Comparison of ENCODE assay signal across 15 mouse cellular contexts in the genomic region with DNA sequence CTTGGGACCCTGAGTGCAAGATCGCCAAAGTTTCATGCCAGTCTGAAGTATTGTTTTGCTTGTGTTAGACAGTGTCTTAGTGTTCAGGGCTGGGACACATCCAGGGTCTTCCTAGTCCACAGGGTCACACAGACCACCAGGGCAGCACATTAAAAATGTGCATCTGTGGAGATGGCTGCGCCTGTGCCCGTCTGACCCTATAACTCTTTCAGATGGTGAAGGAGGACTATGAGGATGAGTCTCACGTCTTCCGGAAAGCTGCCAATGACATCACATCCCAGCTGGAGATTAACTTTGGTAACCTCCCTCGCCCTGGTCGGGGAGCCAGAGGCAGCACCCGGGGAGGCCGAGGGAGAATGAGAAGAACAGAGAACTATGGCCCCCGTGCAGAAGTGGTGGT.
"Had no signal": no experiment of that assay in that cellular context is flagged by ENCODE, and none has a peak within 500 bp of the region (broad histone marks: within the 10 kb centered on the region; RNA-seq: fewer than 3 reads in every experiment).

No protein-coding gene starts in this region.

- H3K27me3 ChIP-seq: neural tube, embryonic 15.5 days; stomach, embryonic 15.5 days had no signal

- H3K27ac ChIP-seq: neural tube, embryonic 15.5 days; stomach, embryonic 15.5 days; stomach, postnatal 0 days had no signal

- H3K4me3 ChIP-seq: neural tube, embryonic 15.5 days; stomach, embryonic 15.5 days had no signal

- H3K4me2 ChIP-seq: neural tube, embryonic 15.5 days; stomach, embryonic 15.5 days had no signal

- H3K9ac ChIP-seq: neural tube, embryonic 15.5 days; stomach, embryonic 15.5 days had no signal

- H3K9me3 ChIP-seq: neural tube, embryonic 15.5 days; stomach, embryonic 15.5 days had no signal

- H3K4me1 ChIP-seq: neural tube, embryonic 15.5 days; stomach, embryonic 15.5 days had no signal

- DNase-seq: retina, postnatal 1 day; right cerebral cortex, adult 18-20 months; right cerebral cortex, postnatal 14 days; right cerebral cortex, postnatal 25 days; right cerebral cortex, postnatal 4 days; spleen, adult 18-20 months; thymus, adult 18-20 months; thymus, adult 2 months; thymus, postnatal 14 days; thymus, postnatal 25 days; thymus, postnatal 36 days; thymus, postnatal 4 days had no signal
